Mouse (Mus musculus) embryonic facial prominence, embryonic 15.5 days (tissue): ENCODE measurements around the gene Prss8. TPM values are rescaled to one million over a fixed set of nuclear protein-coding genes. Genes with fewer than 3 reads are reported as not detected.

Experiments
- ATAC-seq: fragments of 200-750 bp; cut with Nextera tagmentation; 2 replicates; pipeline ENCODE4 v1.8.0; 2017; ENCODE audit warnings: low read depth, moderate TSS enrichment; ENCODE audit not compliant: insufficient number of reproducible peaks, low FRiP score, low TSS enrichment
- H3K27ac ChIP-seq: fragments of 300-500 bp; sonication (generic); replicated peaks from 2 replicates; pipeline ENCODE4 v1.5.1; 2015; ENCODE audit warnings: mild to moderate bottlenecking, inconsistent platforms
- H3K27me3 ChIP-seq: fragments of 300-500 bp; sonication (generic); 2 replicates; pipeline ENCODE4 v1.6.1; 2015; ENCODE audit warnings: inconsistent platforms
- H3K36me3 ChIP-seq: fragments of 300-500 bp; sonication (generic); 2 replicates; pipeline ENCODE4 v1.6.1; 2015; ENCODE audit warnings: mild to moderate bottlenecking, inconsistent platforms
- H3K4me1 ChIP-seq: fragments of 300-500 bp; sonication (generic); 2 replicates; pipeline ENCODE4 v1.6.1; 2015; ENCODE audit warnings: inconsistent platforms
- H3K4me2 ChIP-seq: fragments of 300-500 bp; sonication (generic); replicated peaks from 2 replicates; pipeline ENCODE4 v1.6.1; 2015; ENCODE audit warnings: mild to moderate bottlenecking, inconsistent platforms
- H3K4me3 ChIP-seq: fragments of 300-500 bp; sonication (generic); replicated peaks from 2 replicates; pipeline ENCODE4 v1.5.1; 2015; ENCODE audit warnings: mild to moderate bottlenecking, inconsistent platforms
- H3K9ac ChIP-seq: fragments of 300-500 bp; sonication (generic); 2 replicates; pipeline ENCODE4 v1.6.1; 2015; ENCODE audit warnings: inconsistent platforms
- H3K9me3 ChIP-seq: fragments of 300-500 bp; sonication (generic); replicated peaks from 2 replicates; pipeline ENCODE4 v1.6.1; 2016; ENCODE audit warnings: inconsistent platforms
- WGBS: fragments of 180-500 bp; shearing (Covaris S2); methylation state at CpG from one replicate; pipeline ENCODE4 v1.1.7; 2015; 5-methylcytosine and 5-hydroxymethylcytosine counted together
- polyA plus RNA-seq: library from polyadenylated mRNA; unstranded; fragments of >200 nt; fragmentation: Nextera tagmentation; extraction: Ambion mirVana; gene quantifications from 2 replicates; pipeline ENCODE4 v1.2.1, GENCODE M21; 2015

The Prss8 gene
- polyA plus RNA-seq, 1 experiment from 2014 or later: 17.2 TPM

DNA sequence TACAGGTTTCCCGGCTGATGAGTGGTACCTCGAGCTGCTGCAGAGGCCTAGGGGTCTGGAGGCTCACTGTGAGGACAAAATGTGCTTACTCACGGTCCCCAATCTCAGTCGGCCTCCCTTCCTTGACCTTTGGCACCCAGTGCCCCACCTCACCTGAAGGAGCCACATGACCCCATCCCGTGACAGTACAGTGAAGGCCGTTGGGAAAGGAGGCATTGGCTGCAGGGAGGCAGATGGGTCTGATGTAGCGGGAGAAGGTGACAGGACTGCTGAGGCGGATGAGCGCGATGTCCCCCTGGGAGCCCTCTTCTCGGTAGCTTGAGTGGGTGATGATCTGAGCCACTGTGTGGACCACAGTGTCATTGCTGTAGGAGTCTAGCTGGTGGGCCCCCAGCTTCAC lies 3.1 kb downstream of the Prss8 start:
- Histone ChIP-seq H3K27ac (no peak overlapping the region), H3K27me3 (peaks cover 13% of the 10 kb centered on the region), H3K4me2 (no peak overlapping the region), H3K4me3 (no peak overlapping the region), H3K9ac (no peak overlapping the region), H3K9me3 (no peaks in the 10 kb centered on the region), H3K36me3 (peaks cover 42% of the 10 kb centered on the region), H3K4me1 (peaks cover 26% of the 10 kb centered on the region)
- WGBS: 82% methylated on average over 11 of the region's 11 CpGs
- no peak for ATAC-seq

GRCm38 (mm10) chr7:127926066-127926465 lies 3.8 kb downstream of the Prss8 start:
- Histone ChIP-seq H3K27ac (peak overlapping the region; percentile 68; the same call in 1 of the 2 replicates), H3K4me1 (peaks cover 18% of the 10 kb centered on the region), H3K9ac (no peak overlapping the region), H3K9me3 (no peaks in the 10 kb centered on the region), H3K27me3 (peaks cover 13% of the 10 kb centered on the region), H3K4me3 (no peak overlapping the region), H3K4me2 (no peak overlapping the region), H3K36me3 (peaks cover 42% of the 10 kb centered on the region)
- ATAC-seq: no peak
- WGBS: 85% methylated on average over 8 of the region's 8 CpGs

- H3K36me3 ChIP-seq: peaks cover 49% of the 10 kb centered on the region
- no peak overlapping the region for H3K9ac ChIP-seq
- H3K4me2 ChIP-seq: no peak overlapping the region
- H3K27ac ChIP-seq: peak overlapping the region; percentile 68
- 54% methylated on average over 5 of the region's 5 CpGs for WGBS
- peaks cover 17% of the 10 kb centered on the region for H3K4me1 ChIP-seq
- no peaks in the 10 kb centered on the region for H3K9me3 ChIP-seq
- no peak overlapping the region for H3K4me3 ChIP-seq
- peak; percentile 70 for ATAC-seq
- H3K27me3 ChIP-seq: peaks cover 13% of the 10 kb centered on the region
These were observed 4.7 kb downstream of the Prss8 start for GRCm38 (mm10) chr7:127925252-127925651.

DNA sequence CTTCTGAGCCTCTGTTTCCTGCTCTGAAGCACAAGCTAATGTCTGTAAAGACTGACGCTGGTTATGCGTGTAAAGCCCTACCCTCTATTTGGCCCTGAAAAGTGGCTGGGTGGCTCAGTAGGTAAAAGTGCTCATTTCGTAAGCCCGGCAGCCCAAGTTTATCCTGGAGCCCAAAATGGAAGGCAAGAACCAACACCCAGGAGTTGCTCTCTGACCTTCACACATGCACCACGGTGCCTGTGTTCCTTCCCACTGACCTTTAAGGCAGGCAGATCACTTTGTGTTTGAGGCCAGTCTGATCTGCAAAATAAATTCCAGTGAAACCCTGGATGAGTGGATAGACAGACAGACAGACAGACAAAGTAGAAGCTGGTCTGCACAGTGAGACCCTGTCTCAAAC lies 6.2 kb downstream of the Prss8 start:
- WGBS: 81% methylated on average over 5 of the region's 5 CpGs
- H3K36me3 ChIP-seq: peaks cover 51% of the 10 kb centered on the region
- no peak for ATAC-seq

GRCm38 (mm10) chr7:127922451-127923275 lies 7.2 kb downstream of the Prss8 start:
- Histone ChIP-seq H3K27me3 (peaks cover under 1% of the 10 kb centered on the region; the same call in 1 of the 2 replicates), H3K4me3 (no peak overlapping the region), H3K9me3 (no peaks in the 10 kb centered on the region), H3K9ac (no peak overlapping the region), H3K4me1 (0 out of 2 replicates have a peak, but pooled peaks cover 4% of the 10 kb centered on the region), H3K27ac (no peak overlapping the region; the same call in 1 of the 2 replicates), H3K4me2 (no peak overlapping the region), H3K36me3 (peaks cover 56% of the 10 kb centered on the region)
- 75% methylated on average over 6 of the region's 6 CpGs for whole genome bisulfite sequencing
- ATAC-seq: no peak

More for the DNA sequence above, 6.2 kb downstream of the Prss8 start:
- 0 out of 2 replicates have a peak, but pooled peaks cover 4% of the 10 kb centered on the region for H3K4me1 ChIP-seq
- peaks cover 8% of the 10 kb centered on the region for H3K27me3 ChIP-seq
- H3K4me2 ChIP-seq: no peak overlapping the region
- H3K27ac ChIP-seq: no peak overlapping the region; the same call in 1 of the 2 replicates
- no peak overlapping the region for H3K4me3 ChIP-seq
- no peak overlapping the region for H3K9ac ChIP-seq
- no peaks in the 10 kb centered on the region for H3K9me3 ChIP-seq

DNA sequence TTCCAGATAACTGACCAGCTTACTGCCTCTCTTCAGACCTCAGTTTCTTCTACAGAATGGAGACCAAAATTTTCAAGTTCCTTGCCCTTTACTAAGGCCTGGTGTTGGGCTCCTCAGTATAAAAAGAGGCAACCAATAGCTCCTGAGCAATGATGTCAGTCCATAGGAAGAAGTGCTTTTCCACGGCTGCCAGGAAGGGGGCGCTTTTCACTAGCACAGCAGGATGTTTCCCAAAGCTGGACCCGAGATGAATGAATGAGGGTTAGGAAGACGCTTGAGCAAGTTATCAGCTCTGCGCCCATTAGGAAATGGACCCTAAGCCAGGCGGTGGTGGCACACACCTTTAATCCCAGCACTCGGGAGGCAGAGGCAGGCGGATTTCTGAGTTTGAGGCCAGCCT lies 8.4 kb downstream of the Prss8 start:
- Histone ChIP-seq H3K9ac (no peak overlapping the region), H3K4me2 (no peak overlapping the region), H3K36me3 (peaks cover 65% of the 10 kb centered on the region), H3K4me1 (0 out of 2 replicates have a peak, but pooled peaks cover 4% of the 10 kb centered on the region), H3K27me3 (no peaks in the 10 kb centered on the region), H3K9me3 (no peaks in the 10 kb centered on the region), H3K4me3 (no peak overlapping the region), H3K27ac (no peak overlapping the region)
- ATAC-seq: no peak
- 60% methylated on average over 8 of the region's 8 CpGs for WGBS

DNA sequence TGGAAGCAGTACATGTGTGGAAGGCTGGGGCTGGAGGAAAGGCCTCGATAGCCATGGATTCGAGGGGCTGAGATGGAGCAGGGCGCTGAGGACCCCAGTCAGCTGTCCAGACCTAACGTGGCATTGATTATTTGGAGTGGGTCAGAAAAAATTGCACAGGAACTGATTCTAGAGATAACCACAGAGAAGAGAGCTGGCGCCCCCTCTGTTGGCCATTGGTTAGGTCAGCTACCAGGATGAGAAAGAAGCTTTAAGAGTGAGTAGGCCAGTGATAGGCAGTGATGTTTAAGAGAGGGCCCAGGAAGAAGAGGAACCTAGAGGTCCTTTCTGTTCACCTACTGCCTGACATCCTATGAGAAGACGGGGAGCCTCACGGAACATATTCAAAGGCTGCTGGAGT lies 10.6 kb downstream of the Prss8 start:
- 69% methylated on average over 7 of the region's 7 CpGs for WGBS
- Histone ChIP-seq H3K27me3 (no peaks in the 10 kb centered on the region), H3K36me3 (peaks cover 67% of the 10 kb centered on the region), H3K4me1 (no peaks in the 10 kb centered on the region), H3K27ac (no peak overlapping the region), H3K4me2 (no peak overlapping the region), H3K4me3 (no peak overlapping the region), H3K9ac (no peak overlapping the region), H3K9me3 (no peaks in the 10 kb centered on the region)
- ATAC-seq: no peak

DNA sequence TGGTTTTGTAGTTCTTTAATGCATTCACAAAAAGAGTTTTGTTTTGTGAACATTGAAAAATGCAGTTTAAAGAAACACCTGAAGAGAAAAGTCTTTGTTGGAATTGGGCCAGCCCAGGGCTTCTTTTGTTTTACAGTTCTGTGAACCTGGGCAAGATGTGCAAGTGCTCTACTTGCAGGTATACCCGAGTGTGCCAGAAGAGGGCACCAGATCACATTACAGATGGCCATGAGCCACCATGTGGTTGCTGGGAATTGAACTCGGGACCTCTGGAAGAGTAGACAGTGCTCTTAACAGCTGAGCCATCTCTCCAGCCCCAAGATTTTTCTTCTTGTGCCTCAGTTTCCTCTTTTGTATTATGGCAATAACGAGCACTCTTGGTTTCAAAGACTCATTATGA lies 11.7 kb downstream of the Prss8 start:
- Histone ChIP-seq H3K36me3 (peaks cover 58% of the 10 kb centered on the region), H3K4me2 (no peak overlapping the region), H3K27me3 (no peaks in the 10 kb centered on the region), H3K9me3 (no peaks in the 10 kb centered on the region), H3K27ac (no peak overlapping the region), H3K4me1 (peaks cover 3% of the 10 kb centered on the region), H3K9ac (no peak overlapping the region), H3K4me3 (no peak overlapping the region)
- ATAC-seq: no peak
- WGBS: 45% methylated on average over 3 of the region's 3 CpGs

DNA sequence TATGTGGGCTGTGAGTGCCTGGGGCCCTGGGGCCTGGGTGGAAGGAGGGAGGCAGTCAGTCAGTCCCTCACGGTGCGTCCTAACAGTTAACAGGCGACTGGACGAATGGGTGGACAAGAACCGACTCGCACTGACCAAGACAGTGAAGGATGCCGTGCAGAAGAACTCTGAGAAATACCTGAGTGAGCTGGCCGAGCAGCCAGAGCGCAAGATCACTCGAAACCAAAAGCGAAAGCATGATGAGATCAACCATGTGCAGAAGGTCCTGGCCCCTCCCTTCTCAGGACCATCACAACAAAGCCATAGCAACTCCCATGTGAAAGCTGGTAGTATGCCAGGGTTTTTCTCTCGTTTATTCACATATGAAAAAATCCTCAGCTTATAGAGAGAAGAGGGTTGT lies 14.6 kb downstream of the Prss8 start:
- Histone ChIP-seq H3K9ac (no peak overlapping the region), H3K9me3 (no peaks in the 10 kb centered on the region), H3K4me2 (no peak overlapping the region), H3K4me1 (peaks cover 14% of the 10 kb centered on the region), H3K4me3 (no peak overlapping the region), H3K27ac (no peak overlapping the region), H3K27me3 (no peaks in the 10 kb centered on the region), H3K36me3 (peaks cover 38% of the 10 kb centered on the region)
- ATAC-seq: no peak
- WGBS: 81% methylated on average over 12 of the region's 12 CpGs

- H3K4me2 ChIP-seq: peak overlapping the region; percentile 61
- H3K9me3 ChIP-seq: no peaks in the 10 kb centered on the region
- peaks cover 14% of the 10 kb centered on the region for H3K4me1 ChIP-seq
- no peak for ATAC-seq
- H3K4me3 ChIP-seq: peak overlapping the region; percentile 94
- H3K27ac ChIP-seq: peak overlapping the region; percentile 92; the same call in 1 of the 2 replicates
- H3K27me3 ChIP-seq: no peaks in the 10 kb centered on the region
- peaks cover 44% of the 10 kb centered on the region for H3K36me3 ChIP-seq
- H3K9ac ChIP-seq: peak overlapping the region; percentile 72; the same call in 1 of the 2 replicates
- 15% methylated on average over 4 of the region's 4 CpGs for WGBS
These were observed 17.0 kb downstream of the Prss8 start for GRCm38 (mm10) chr7:127912938-127913337.

GRCm38 (mm10) chr7:127912190-127912871 lies 17.6 kb downstream of the Prss8 start, which contains the start of gene Kat8:
Gene Kat8 (plus strand): TSS chr7:127912516.
- Histone ChIP-seq H3K27me3 (no peaks in the 10 kb centered on the region), H3K36me3 (peaks cover 47% of the 10 kb centered on the region), H3K9me3 (no peaks in the 10 kb centered on the region), H3K4me3 (peak within 1 kb of the TSS; percentile 94), H3K4me2 (peak within 1 kb of the TSS; percentile 61), H3K27ac (peak within 1 kb of the TSS; percentile 92), H3K4me1 (peaks cover 14% of the 10 kb centered on the region), H3K9ac (peak within 1 kb of the TSS; percentile 72)
- WGBS: 1% methylated on average over 40 of the region's 40 CpGs
- peak; percentile 92 for ATAC-seq
